In the genomic region with DNA sequence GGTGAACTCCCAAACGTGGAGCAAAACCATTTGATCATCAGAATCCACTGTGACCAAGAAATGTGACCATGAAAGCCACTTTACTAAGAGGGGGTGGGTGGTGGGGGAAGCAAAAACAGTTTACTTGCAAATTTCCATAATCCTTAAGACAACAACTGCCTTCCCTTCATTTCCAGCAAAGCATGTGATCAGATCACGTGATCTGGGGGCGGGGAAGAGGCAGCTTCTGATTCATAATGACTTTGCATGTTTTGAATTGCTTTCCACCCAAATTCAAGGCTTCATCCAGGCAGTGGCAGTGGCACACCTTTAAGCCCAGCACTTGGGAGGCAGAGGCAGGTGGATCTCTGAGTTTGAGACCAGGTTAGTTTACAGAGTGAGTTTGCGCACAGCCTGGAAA, we compare ENCODE assay signal across 10 mouse cellular contexts.
DNase-seq lines count a peak whose midpoint lies in the region; ATAC-seq lines count a peak whose summit lies in the region.
"Had no signal": no experiment of that assay in that cellular context is flagged by ENCODE, and none has a peak within 500 bp of the region (broad histone marks: within the 10 kb centered on the region; RNA-seq: fewer than 3 reads in every experiment).

No protein-coding gene starts in this region.

- no peak for ATAC-seq in heart, embryonic 13.5 days (ENCODE audit: extremely low read depth, insufficient number of reproducible peaks, low FRiP score, low TSS enrichment)
- ATAC-seq in liver, embryonic 13.5 days (ENCODE audit: low read depth), result no peak

- no peak overlapping the region for H3K4me2 ChIP-seq in heart, embryonic 13.5 days
- H3K4me2 ChIP-seq in liver, embryonic 13.5 days, result no peak overlapping the region
- H3K4me2 ChIP-seq: hindbrain, embryonic 14.5 days; midbrain, embryonic 11.5 days had no signal

- H3K27me3 ChIP-seq in heart, embryonic 13.5 days (replicated peaks), result no peaks in the 10 kb centered on the region
- H3K27me3 ChIP-seq in liver, embryonic 13.5 days, result no peaks in the 10 kb centered on the region

- H3K9me3 ChIP-seq in heart, embryonic 13.5 days, result no peaks in the 10 kb centered on the region
- H3K9me3 ChIP-seq in liver, embryonic 13.5 days (replicated peaks), result no peaks in the 10 kb centered on the region

- peaks cover 19% of the 10 kb centered on the region for H3K36me3 ChIP-seq in heart, embryonic 13.5 days
- H3K36me3 ChIP-seq in liver, embryonic 13.5 days, result 0 out of 2 replicates have a peak, but pooled peaks cover 2% of the 10 kb centered on the region

- H3K27ac ChIP-seq in heart, embryonic 13.5 days (replicated peaks), result peak overlapping the region; percentile 38; the same call in 1 of the 2 replicates
- H3K27ac ChIP-seq in liver, embryonic 13.5 days, result 0 out of 2 replicates have a peak overlapping the region, but pooled peaks have one; percentile 5
- H3K27ac ChIP-seq: hindbrain, embryonic 14.5 days had no signal

- 69% methylated on average over 4 of the region's 4 CpGs for WGBS in heart, embryonic 13.5 days
- 56% methylated on average over 4 of the region's 4 CpGs for WGBS in liver, embryonic 13.5 days (ENCODE audit: insufficient replicate concordance)

- intact Hi-C loops in heart, postnatal 25 days (cut with DNase I), result no loop called here

- DNase-seq in heart, postnatal 25 days (ENCODE audit: low spot score), result no peak
- peak; percentile 54 for DNase-seq in 416B (ENCODE audit: low read depth)
- peak; percentile 96 for DNase-seq in R1 (ENCODE audit: low read depth, low spot score)
- DNase-seq in liver, embryonic 13.5 days, result no peak
- DNase-seq in embryo, embryonic 9.5 days (ENCODE audit: extremely low spot score), result no peak
- DNase-seq in urinary bladder, postnatal 4 days (ENCODE audit: low spot score in 2 of 2), result no peak
- DNase-seq: thymus, adult 2 months had no signal

- no peak overlapping the region for H3K4me3 ChIP-seq in heart, embryonic 13.5 days
- H3K4me3 ChIP-seq in liver, embryonic 13.5 days (replicated peaks), result no peak overlapping the region

- H3K9ac ChIP-seq in heart, embryonic 13.5 days, result no peak overlapping the region
- H3K9ac ChIP-seq in liver, embryonic 13.5 days, result no peak overlapping the region
- H3K9ac ChIP-seq: hindbrain, embryonic 14.5 days had no signal

- peaks cover 32% of the 10 kb centered on the region for H3K4me1 ChIP-seq in heart, embryonic 13.5 days
- H3K4me1 ChIP-seq in liver, embryonic 13.5 days (replicated peaks), result peaks cover 14% of the 10 kb centered on the region

Comparison
In these comparisons a context has a peak if more than half of its experiments do, and no peak if none do; other contexts are left out.
1. DNase-seq: peak in 416B (single experiment) and R1 (single experiment); none in heart, postnatal 25 days (single experiment), liver, embryonic 13.5 days (single experiment), embryo, embryonic 9.5 days (single experiment) and urinary bladder, postnatal 4 days (0 of 2).